Mouse (Mus musculus) spleen, adult 2 months (tissue): ENCODE measurements around the gene Asl.

Source experiments
- CTCF ChIP-seq: fragments of 200-500 bp; IDR thresholded peaks from 2 replicates; pipeline ENCODE4 v1.5.1; 2011; ENCODE audit warnings: mild to moderate bottlenecking, inconsistent platforms; ENCODE audit not compliant: insufficient read depth, insufficient read length, insufficient replicate concordance; ENCODE audit errors: extremely low read depth
- POLR2A ChIP-seq: fragments of 200-500 bp; IDR thresholded peaks from 2 replicates; pipeline ENCODE4 v1.6.1; 2011; ENCODE audit warnings: low read depth, low read length, inconsistent platforms

GRCm38 (mm10) chr5:129966448-129966847 is 62.6 kb downstream of the Asl start:
- TF ChIP-seq CTCF: no peak
- TF ChIP-seq POLR2A: no peak
